Mouse (Mus musculus): ENCODE measurements around the gene Tinf2. TPM values are rescaled to one million over a fixed set of nuclear protein-coding genes. Genes with fewer than 3 reads are reported as not detected.

The Tinf2 gene
- total RNA-seq, 2 experiments from 2014 or later, result 14.8 to 19.7 TPM

GRCm38 (mm10) chr14:55640816-55641215 is 40.8 kb downstream of the Tinf2 start:
- DNase-seq (ENCODE audit: low spot score in 2 of 2), result no peak

GRCm38 (mm10) chr14:55637795-55638194 is 43.8 kb downstream of the Tinf2 start, which contains the start of gene Gm49378:
TSS of gene Gm49378 (minus strand) at chr14:55637895.
- no peak for DNase-seq (ENCODE audit: low spot score in 2 of 2)

GRCm38 (mm10) chr14:55635523-55636007 is 46.1 kb downstream of the Tinf2 start, which contains the start of gene Ipo4:
TSS of gene Ipo4 (minus strand) at chr14:55635957.
- peak; percentile 88 to 91 for DNase-seq (ENCODE audit: low spot score in 2 of 2)

- peak; percentile 25 to 40 for DNase-seq (ENCODE audit: low spot score in 2 of 2)
Measured at GRCm38 (mm10) chr14:55634874-55635522, 46.6 kb downstream of the Tinf2 start.

- DNase-seq (ENCODE audit: low spot score in 2 of 2), result peak; percentile 35 to 36
Measured at GRCm38 (mm10) chr14:55629312-55629711, 52.3 kb downstream of the Tinf2 start.

GRCm38 (mm10) chr14:55628077-55628827 is 53.4 kb downstream of the Tinf2 start:
- DNase-seq (ENCODE audit: low spot score in 2 of 2), result no peak

Other genes starting within 250 kb of the Tinf2 start
- 10 to 100 TPM; 19.0 to 19.2 TPM for gene Dhrs4, start 203.1 kb downstream of the Tinf2 start, total RNA-seq (2021)
- gene Carmil3, start 191.2 kb downstream of the Tinf2 start, total RNA-seq (2021), result 10 to 100 TPM; 38.0 to 49.1 TPM
- gene Cpne6, start 171.4 kb downstream of the Tinf2 start, total RNA-seq (2021), result 100 to 1,000 TPM; 218 to 223 TPM
- 1 to 10 TPM in 1 of 2 experiments, under 1 TPM in 1; 0.82 to 1.4 TPM for gene Nrl, start 156.8 kb downstream of the Tinf2 start, total RNA-seq (2021)
- gene Pck2, start 141.6 kb downstream of the Tinf2 start, total RNA-seq (2021), result 10 to 100 TPM; 27.6 to 37.2 TPM
- 10 to 100 TPM; 83.6 to 86.8 TPM for gene Dcaf11, start 121.8 kb downstream of the Tinf2 start, total RNA-seq (2021)
- gene A730061H03Rik, start 121.4 kb downstream of the Tinf2 start, total RNA-seq (2021), result not detected
- gene Fitm1, start 106.2 kb downstream of the Tinf2 start, total RNA-seq (2021), result not detected
- 10 to 100 TPM; 47.2 to 58.6 TPM for gene Psme1, start 103.7 kb downstream of the Tinf2 start, total RNA-seq (2021)
- 10 to 100 TPM; 44.7 to 58.2 TPM for gene Emc9, start 96.5 kb downstream of the Tinf2 start, total RNA-seq (2021)
- gene Psme2, start 90.7 kb downstream of the Tinf2 start, total RNA-seq (2021), result 10 to 100 TPM; 59.6 to 65.7 TPM
- gene Rnf31, start 90.1 kb downstream of the Tinf2 start, total RNA-seq (2021), result 10 to 100 TPM; 42.0 to 46.2 TPM
- 10 to 100 TPM; 11.7 to 11.8 TPM for gene Irf9, start 78.2 kb downstream of the Tinf2 start, total RNA-seq (2021)
- 1 to 10 TPM; 1.7 to 2.7 TPM for gene Rec8, start 63.8 kb downstream of the Tinf2 start, total RNA-seq (2021)
- gene Ipo4, start 45.9 kb downstream of the Tinf2 start, total RNA-seq (2021), result 100 to 1,000 TPM; 106 to 116 TPM
- 1 to 10 TPM; 3.6 to 4.3 TPM for gene Gm49378, start 43.9 kb downstream of the Tinf2 start, total RNA-seq (2021)
- 10 to 100 TPM; 37.0 to 39.8 TPM for gene Tm9sf1, start 38.0 kb downstream of the Tinf2 start, total RNA-seq (2021)
- gene Tssk4, start 31.6 kb downstream of the Tinf2 start, total RNA-seq (2021), result 1 to 10 TPM in 1 of 2 experiments, under 1 TPM in 1; 0.94 to 1.1 TPM
- 10 to 100 TPM; 40.1 to 42.2 TPM for gene Mdp1, start 21.3 kb downstream of the Tinf2 start, total RNA-seq (2021)
- gene Gmpr2, start 9.9 kb downstream of the Tinf2 start, total RNA-seq (2021), result 10 to 100 TPM; 20.1 to 22.8 TPM
- gene Nedd8, start 9.7 kb downstream of the Tinf2 start, total RNA-seq (2021), result 100 to 1,000 TPM; 318 to 349 TPM
- not detected for gene Tgm1, start 32.1 kb upstream of the Tinf2 start, total RNA-seq (2021)
- 10 to 100 TPM; 47.1 to 51.2 TPM for gene Rabggta, start 40.4 kb upstream of the Tinf2 start, total RNA-seq (2021)
- 10 to 100 TPM; 86.9 to 88.7 TPM for gene Dhrs1, start 63.9 kb upstream of the Tinf2 start, total RNA-seq (2021)
- 10 to 100 TPM; 10.7 to 11.6 TPM for gene Nop9, start 63.9 kb upstream of the Tinf2 start, total RNA-seq (2021)
- 1 to 10 TPM; 2.3 to 2.4 TPM for gene Cideb, start 76.6 kb upstream of the Tinf2 start, total RNA-seq (2021)
- under 1 TPM; 0.26 to 0.52 TPM for gene Ltb4r2, start 79.6 kb upstream of the Tinf2 start, total RNA-seq (2021)
- gene Ltb4r1, start 84.1 kb upstream of the Tinf2 start, total RNA-seq (2021), result under 1 TPM in 1 of 2 experiments, not detected in 1; 0.33 TPM
- 1 to 10 TPM; 4.9 to 8.6 TPM for gene Adcy4, start 102.3 kb upstream of the Tinf2 start, total RNA-seq (2021)
- gene Ripk3, start 107.0 kb upstream of the Tinf2 start, total RNA-seq (2021), result 1 to 10 TPM in 1 of 2 experiments, under 1 TPM in 1; 0.44 to 1.7 TPM
- gene Nfatc4, start 141.3 kb upstream of the Tinf2 start, total RNA-seq (2021), result 1 to 10 TPM; 3.0 to 3.3 TPM
- 1 to 10 TPM; 6.2 to 9.0 TPM for gene Nynrin, start 172.2 kb upstream of the Tinf2 start, total RNA-seq (2021)
- under 1 TPM; 0.16 to 0.23 TPM for gene Cbln3, start 202.6 kb upstream of the Tinf2 start, total RNA-seq (2021)
- gene Khnyn, start 203.1 kb upstream of the Tinf2 start, total RNA-seq (2021), result 10 to 100 TPM; 12.3 to 13.0 TPM
- 100 to 1,000 TPM in 1 of 2 experiments, 10 to 100 TPM in 1; 96.5 to 104 TPM for gene Sdr39u1, start 218.5 kb upstream of the Tinf2 start, total RNA-seq (2021)

Measured in left cerebral cortex, adult 18-20 months (tissue).